Mouse (Mus musculus): Measurements from ENCODE around the gene Samm50. TPM values are rescaled to one million over a fixed set of nuclear protein-coding genes. Genes with fewer than 3 reads are reported as not detected.

Samm50 gene
- polyA plus RNA-seq, 1 experiment from 2014 or later = 122 TPM

DNA sequence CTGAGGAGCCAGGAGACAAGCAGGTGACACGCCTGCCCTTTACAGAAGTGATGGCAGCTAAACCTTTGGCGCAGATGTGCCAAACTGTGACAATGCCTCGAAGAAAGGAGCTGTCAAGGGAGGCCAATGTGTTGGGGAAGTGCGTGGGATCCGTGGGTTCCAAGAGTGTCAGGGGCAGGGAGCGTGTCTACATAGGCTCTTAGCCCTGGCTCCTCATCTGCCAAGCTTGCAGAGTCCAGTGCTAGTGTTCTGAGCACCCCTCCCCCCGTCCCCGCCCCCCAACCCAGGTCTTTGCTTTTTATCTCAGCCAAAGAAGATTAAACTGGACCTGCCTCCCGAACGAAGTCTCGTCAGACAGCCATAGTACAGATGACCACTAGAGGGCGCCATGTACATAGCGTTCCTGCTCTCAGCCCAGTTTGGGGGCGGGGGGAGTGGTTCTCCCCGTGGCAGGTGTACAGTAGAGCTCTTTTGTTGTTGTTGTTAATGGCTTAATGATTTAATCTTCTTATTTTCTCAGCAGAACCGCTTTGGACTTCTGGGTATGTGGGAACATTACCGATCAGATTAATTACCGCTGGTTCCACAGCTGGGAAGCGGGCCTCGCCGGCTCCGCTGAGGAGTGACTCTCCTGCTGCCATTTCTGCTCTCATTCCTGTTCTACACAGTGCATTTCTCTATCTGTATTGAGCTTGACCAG lies 68.2 kb downstream of the Samm50 start:
- Histone ChIP-seq H3K9me3 (replicated peaks) (no peaks in the 10 kb centered on the region), H3K36me3 (peaks cover 10% of the 10 kb centered on the region; the same call in 1 of the 2 replicates), H3K9ac (no peak overlapping the region), H3K4me3 (no peak overlapping the region), H3K4me1 (replicated peaks) (peaks cover 70% of the 10 kb centered on the region), H3K27ac (ENCODE audit: poor library complexity, severe bottlenecking) (no peak overlapping the region), H3K27me3 (replicated peaks) (no peaks in the 10 kb centered on the region), H3K4me2 (no peak overlapping the region)
- 34% methylated on average over 22 of the region's 22 CpGs for WGBS
- ATAC-seq (ENCODE audit: insufficient number of reproducible peaks, low FRiP score) = no peak; the same call in 1 of the 2 replicates

GRCm38 (mm10) chr15:84262630-84263029 lies 70.6 kb downstream of the Samm50 start:
- Histone ChIP-seq H3K9ac (no peak overlapping the region), H3K4me1 (replicated peaks) (peaks cover 65% of the 10 kb centered on the region), H3K4me2 (no peak overlapping the region), H3K9me3 (replicated peaks) (no peaks in the 10 kb centered on the region), H3K27me3 (replicated peaks) (no peaks in the 10 kb centered on the region), H3K4me3 (no peak overlapping the region), H3K36me3 (peaks cover 10% of the 10 kb centered on the region; the same call in 1 of the 2 replicates), H3K27ac (ENCODE audit: poor library complexity, severe bottlenecking) (no peak overlapping the region)
- WGBS = 93% methylated on average over 6 of the region's 6 CpGs
- no peak for ATAC-seq (ENCODE audit: insufficient number of reproducible peaks, low FRiP score)

DNA sequence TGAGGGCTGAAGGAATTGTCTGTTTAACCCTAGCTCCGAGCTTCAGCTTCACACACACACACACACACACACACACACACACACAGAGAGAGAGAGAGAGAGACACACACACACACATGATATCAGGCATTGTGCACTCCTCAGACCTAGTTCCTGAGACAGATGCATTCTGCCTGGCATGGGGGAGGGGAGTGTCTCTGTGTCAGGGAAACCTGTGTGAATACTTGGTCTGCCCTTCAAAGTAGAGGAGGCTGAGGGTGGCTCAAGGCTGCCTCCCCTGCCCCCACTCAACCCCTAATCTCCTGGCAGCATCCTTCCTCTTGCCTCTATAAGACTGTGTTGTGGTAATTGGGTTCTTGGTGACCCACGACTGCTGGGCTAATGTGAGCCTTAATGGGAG lies 71.5 kb downstream of the Samm50 start:
- ATAC-seq (ENCODE audit: insufficient number of reproducible peaks, low FRiP score) = no peak
- no peak overlapping the region for H3K27ac ChIP-seq (ENCODE audit: poor library complexity, severe bottlenecking)
- peaks cover 60% of the 10 kb centered on the region for H3K4me1 ChIP-seq (replicated peaks)
- 30% methylated on average over 2 of the region's 2 CpGs for WGBS
- H3K9me3 ChIP-seq (replicated peaks) = no peaks in the 10 kb centered on the region
- H3K4me3 ChIP-seq = no peak overlapping the region
- no peak overlapping the region for H3K9ac ChIP-seq
- H3K36me3 ChIP-seq = peaks cover 10% of the 10 kb centered on the region; the same call in 1 of the 2 replicates
- H3K4me2 ChIP-seq = no peak overlapping the region
- H3K27me3 ChIP-seq (replicated peaks) = no peaks in the 10 kb centered on the region

DNA sequence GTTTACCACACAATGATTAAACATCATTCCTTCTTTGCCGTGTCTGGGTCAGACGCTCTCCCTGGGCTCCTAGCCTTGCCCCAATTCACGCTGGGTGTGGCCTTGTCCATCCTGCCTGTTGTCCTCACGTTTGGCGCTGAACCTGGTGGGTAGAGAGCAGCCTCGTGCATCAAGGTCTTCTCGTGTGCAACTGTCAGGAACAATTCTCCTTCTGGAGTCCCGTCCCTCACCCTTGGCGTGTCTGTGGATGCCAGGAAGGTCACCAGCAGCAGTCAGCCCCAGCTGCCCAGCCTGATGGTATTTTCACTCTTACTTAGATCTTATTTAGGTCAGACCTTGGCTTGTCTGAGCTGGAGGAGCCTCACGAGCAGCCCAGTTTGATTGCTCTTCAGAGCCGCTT lies 73.1 kb downstream of the Samm50 start:
- no peak for ATAC-seq (ENCODE audit: insufficient number of reproducible peaks, low FRiP score)
- WGBS = 71% methylated on average over 11 of the region's 11 CpGs
- Histone ChIP-seq H3K4me3 (no peak overlapping the region), H3K27ac (ENCODE audit: poor library complexity, severe bottlenecking) (peak overlapping the region; percentile 83; the same call in 1 of the 2 replicates), H3K4me1 (replicated peaks) (peaks cover 58% of the 10 kb centered on the region), H3K9ac (no peak overlapping the region), H3K27me3 (replicated peaks) (no peaks in the 10 kb centered on the region), H3K9me3 (replicated peaks) (no peaks in the 10 kb centered on the region), H3K36me3 (peaks cover 10% of the 10 kb centered on the region; the same call in 1 of the 2 replicates), H3K4me2 (no peak overlapping the region)

- no peak overlapping the region for H3K4me2 ChIP-seq
- H3K4me3 ChIP-seq = no peak overlapping the region
- no peaks in the 10 kb centered on the region for H3K9me3 ChIP-seq (replicated peaks)
- WGBS = 53% methylated on average over 4 of the region's 4 CpGs
- H3K9ac ChIP-seq = no peak overlapping the region
- H3K27me3 ChIP-seq (replicated peaks) = no peaks in the 10 kb centered on the region
- no peak for ATAC-seq (ENCODE audit: insufficient number of reproducible peaks, low FRiP score)
- peaks cover 60% of the 10 kb centered on the region for H3K4me1 ChIP-seq (replicated peaks)
- H3K36me3 ChIP-seq = peaks cover 6% of the 10 kb centered on the region
- peak overlapping the region; percentile 83 for H3K27ac ChIP-seq (ENCODE audit: poor library complexity, severe bottlenecking)
These were observed 74.2 kb downstream of the Samm50 start for GRCm38 (mm10) chr15:84266290-84266689.

Small RNA genes lying within 50 kb of the gene (microRNA-seq; reads per million reads assigned to microRNA genes)
- not detected for gene Mir6392

Other genes starting within 250 kb of the Samm50 start
- 0.15 TPM in 1 of 2 replicates, not detected in the other for gene Efcab6, start 126.9 kb upstream of the Samm50 start, polyA plus RNA-seq (2016; fragmentation: Nextera tagmentation; extraction: Ambion mirVana)
- gene Sult4a1, start 86.5 kb upstream of the Samm50 start, polyA plus RNA-seq (2016; fragmentation: Nextera tagmentation; extraction: Ambion mirVana) = 0.60 and 0.80 TPM in 2 replicates
- gene Pnpla5, start 69.1 kb upstream of the Samm50 start, polyA plus RNA-seq (2016; fragmentation: Nextera tagmentation; extraction: Ambion mirVana) = not detected in 2 replicates
- gene Pnpla3, start 24.4 kb upstream of the Samm50 start, polyA plus RNA-seq (2016; fragmentation: Nextera tagmentation; extraction: Ambion mirVana) = 0.60 and 1.1 TPM in 2 replicates
- 13.5 and 13.8 TPM in 2 replicates for gene Parvb, start 39.8 kb downstream of the Samm50 start, polyA plus RNA-seq (2016; fragmentation: Nextera tagmentation; extraction: Ambion mirVana)
- 0.92 and 1.4 TPM in 2 replicates for gene Parvg, start 131.8 kb downstream of the Samm50 start, polyA plus RNA-seq (2016; fragmentation: Nextera tagmentation; extraction: Ambion mirVana)